In genomic region chr10:93160497-93160806, GRCm38 (mm10) we compare ENCODE assay signal across 8 mouse cellular contexts. TPM values are rescaled to one million over a fixed set of nuclear protein-coding genes. Genes with fewer than 3 reads are reported as not detected.
DNase-seq lines count a peak whose midpoint lies in the region; ATAC-seq and TF ChIP-seq lines count a peak whose summit lies in the region.

No protein-coding gene starts in this region.

- TF ChIP-seq CTCF in G1E (IDR thresholded peaks at IDR 0.05; ENCODE audit: low read depth, low read length): peak; percentile 22; the same call in 1 of the 2 replicates

- H3K4me1 ChIP-seq in G1E (ENCODE audit: insufficient read depth, low read depth, low read length): peaks cover 41% of the 10 kb centered on the region
- peaks cover 15% of the 10 kb centered on the region for H3K4me1 ChIP-seq in forebrain, embryonic 14.5 days (ENCODE audit: control insufficient read depth, insufficient read depth, low read length)

- DNase-seq in G1E (ENCODE audit: low spot score): peak; percentile 76
- peak; percentile 80 for DNase-seq in cerebellum, adult 11-12 months
- peak; percentile 94 for DNase-seq in forebrain, embryonic 14.5 days (ENCODE audit: low spot score)
- peak; percentile 92 to 95 for DNase-seq in heart, postnatal 14 days
- peak; percentile 89 to 94 for DNase-seq in layer of hippocampus, postnatal 10 days (ENCODE audit: low spot score in 2 of 2)
- peak; percentile 84 for DNase-seq in lung, postnatal 10 days
- DNase-seq in retina, adult 2 months (ENCODE audit: low read depth, low spot score): peak; percentile 67
- DNase-seq in thymus, postnatal 14 days: peak; percentile 88

- H3K36me3 ChIP-seq in G1E (replicated peaks): peaks cover 2% of the 10 kb centered on the region
- H3K36me3 ChIP-seq in forebrain, embryonic 14.5 days (ENCODE audit: control insufficient read depth, insufficient read depth, low read length): no peaks in the 10 kb centered on the region

- WGBS in forebrain, embryonic 14.5 days: 1% methylated on average over 23 of the region's 26 CpGs

- peak overlapping the region; percentile 100 for H3K27ac ChIP-seq in forebrain, embryonic 14.5 days (ENCODE audit: low read depth, low read length)

- H3K27me3 ChIP-seq in G1E (ENCODE audit: insufficient read depth, low read length): no peaks in the 10 kb centered on the region
- H3K27me3 ChIP-seq in forebrain, embryonic 14.5 days (replicated peaks; ENCODE audit: control insufficient read depth, insufficient read depth, low read length): no peaks in the 10 kb centered on the region

- H3K4me3 ChIP-seq in G1E (ENCODE audit: low read depth, low read length): peak overlapping the region; percentile 91
- H3K4me3 ChIP-seq in forebrain, embryonic 14.5 days (ENCODE audit: low read depth, low read length): peak overlapping the region; percentile 95

- intact Hi-C loops in heart, postnatal 14 days (cut with DNase I): loop anchor here (2.0 to 10.0 kb wide), 4 partner anchors 82 to 294 kb away; partner anchors contain the start of gene Lta4h

- peak overlapping the region; percentile 77 for H3K4me2 ChIP-seq in forebrain, embryonic 14.5 days (ENCODE audit: low read length)

- H3K9ac ChIP-seq in forebrain, embryonic 14.5 days (ENCODE audit: low read length): peak overlapping the region; percentile 98

- peak; percentile 24; the same call in 1 of the 2 replicates for ATAC-seq in G1E (ENCODE audit: extremely low read depth, insufficient number of reproducible peaks, low FRiP score, poor library complexity, severe bottlenecking)
- ATAC-seq in forebrain, embryonic 14.5 days: peak; percentile 93

- no peaks in the 10 kb centered on the region for H3K9me3 ChIP-seq in G1E (replicated peaks)
- H3K9me3 ChIP-seq in forebrain, embryonic 14.5 days (replicated peaks; ENCODE audit: control insufficient read depth, low read length): no peaks in the 10 kb centered on the region

RNA-seq across cellular contexts. Expression of gene Cdk17, which starts 0.2 kb away (rescaled TPM):
- total RNA-seq in G1E (2014; fragmentation: Nextera tagmentation) (123 and 138 TPM in 2 replicates), G1E (2017) (91.0 and 95.6 TPM in 2 replicates)
- polyA plus RNA-seq in G1E (2012): 4.9 and 6.5 TPM in 2 replicates
- polyA plus RNA-seq in forebrain, embryonic 14.5 days (2014; fragmentation: Nextera tagmentation; extraction: Ambion mirVana): 52.5 and 53.8 TPM in 2 replicates
- 10 to 100 TPM; 28.0 to 28.3 TPM for total RNA-seq in heart, postnatal 14 days (2021)
- 100 to 1,000 TPM; 116 to 120 TPM for total RNA-seq in layer of hippocampus, postnatal 10 days (2021)

Comparison
In these comparisons a context has a peak if more than half of its experiments do, and no peak if none do; other contexts are left out.
1. Peak in every context shown above with its lines: DNase-seq, ATAC-seq, H3K4me3 ChIP-seq and H3K27ac ChIP-seq.